Mouse (Mus musculus): ENCODE measurements at regions not wholly inside any gene's neighbourhood (a gene's known extent, or its start where the extent isn't known, plus 50 kb on each side); places are given as distances from the start of the nearest gene placed in this dataset.

DNA sequence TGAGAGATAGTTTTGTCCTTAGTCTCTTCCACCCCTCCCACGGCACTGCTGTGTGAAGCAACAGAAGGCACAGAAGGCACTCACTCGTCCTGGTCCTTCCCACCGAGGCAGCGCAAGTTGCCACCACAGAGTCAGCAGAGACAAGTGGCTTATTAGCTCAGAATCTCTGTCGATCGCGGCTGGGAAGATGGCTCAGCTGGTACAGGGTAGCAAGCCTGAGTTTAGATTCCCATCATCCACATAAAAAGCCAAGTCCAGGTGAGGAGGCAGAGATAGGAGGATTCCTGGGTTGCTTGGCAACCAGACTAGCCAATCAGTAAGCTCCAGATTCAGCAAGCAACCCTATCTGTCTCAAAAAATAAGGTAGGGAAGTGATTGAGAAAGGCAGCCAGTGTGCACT, 55.0 kb upstream of the Zfp706 start:
- no peak for DNase-seq (ENCODE audit: extremely low read depth)
- no peaks in the 10 kb centered on the region for H3K36me3 ChIP-seq (replicated peaks in 1 of 2; ENCODE audit: control insufficient read depth in 1 of 2, insufficient read depth in 1 of 2, low read length in 1 of 2)
- no peak for TF ChIP-seq E2F4 (IDR thresholded peaks at IDR 0.05; ENCODE audit: insufficient replicate concordance, low read depth, low read length)
- H3K4me2 ChIP-seq (ENCODE audit: insufficient read depth, low read depth, poor library complexity, severe bottlenecking), result no peak overlapping the region
- peaks cover 8% of the 10 kb centered on the region for H3K9me3 ChIP-seq (replicated peaks; ENCODE audit: low read length)
- H3K4me3 ChIP-seq (replicated peaks in 1 of 3; ENCODE audit: low read depth in 2 of 3, low read length in 2 of 3, poor library complexity in 1 of 3), result no peak overlapping the region
- H3K27ac ChIP-seq (ENCODE audit: insufficient read depth, low read depth), result no peak overlapping the region
- no peak overlapping the region for H3K9ac ChIP-seq (ENCODE audit: insufficient read depth, low read depth)
- peaks cover 0 to 3% of the 10 kb centered on the region in 2 experiments; a peak in 1 of 4 replicates for H3K4me1 ChIP-seq (ENCODE audit: control insufficient read depth in 1 of 2, insufficient read depth in 2 of 2)
- dilution Hi-C loops (cut with MboI; ENCODE audit: extremely low pct_ligation_motif_present, extremely low pct_unique_long_range_greater_than_20kb, low sequenced_read_pairs) (no loop called here), in situ Hi-C loops (cut with MboI; ENCODE audit: low pct_ligation_motif_present, low pct_unique_long_range_greater_than_20kb, low sequenced_read_pairs) (no loop called here)
- H3K79me2 ChIP-seq (replicated peaks; ENCODE audit: control insufficient read depth, extremely low read depth, insufficient read depth, poor library complexity, severe bottlenecking), result no peaks in the 10 kb centered on the region
- no peaks in the 10 kb centered on the region for H3K27me3 ChIP-seq (replicated peaks)

DNA sequence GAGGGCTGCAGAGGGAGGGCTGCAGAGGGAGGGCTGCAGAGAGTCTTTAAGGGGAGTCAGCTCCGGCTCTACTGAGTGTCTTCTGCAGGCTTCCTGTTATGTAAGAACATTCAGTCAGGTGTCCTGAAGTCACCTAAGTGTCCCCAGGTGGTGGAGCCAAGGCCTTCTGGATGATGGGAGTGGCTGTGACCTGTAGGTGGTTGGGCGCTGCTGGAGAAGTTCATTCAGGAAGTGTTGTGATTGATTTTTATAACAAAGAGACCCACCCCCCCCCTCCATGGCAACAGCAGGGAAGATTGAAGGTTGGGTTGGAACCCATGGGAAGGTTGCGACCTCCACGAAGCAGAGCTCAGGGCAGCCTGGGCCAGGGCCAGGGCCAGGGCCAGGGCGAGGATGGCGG, 53.9 kb upstream of the Zfp706 start:
- Histone ChIP-seq H3K27me3 (replicated peaks) (no peaks in the 10 kb centered on the region), H3K27ac (ENCODE audit: insufficient read depth, low read depth) (no peak overlapping the region), H3K4me2 (ENCODE audit: insufficient read depth, low read depth, poor library complexity, severe bottlenecking) (no peak overlapping the region), H3K79me2 (replicated peaks; ENCODE audit: control insufficient read depth, extremely low read depth, insufficient read depth, poor library complexity, severe bottlenecking) (no peaks in the 10 kb centered on the region), H3K9me3 (replicated peaks; ENCODE audit: low read length) (peaks cover 8% of the 10 kb centered on the region), H3K4me3 (replicated peaks in 1 of 3; ENCODE audit: low read depth in 2 of 3, low read length in 2 of 3, poor library complexity in 1 of 3) (no peak overlapping the region), H3K4me1 (ENCODE audit: control insufficient read depth in 1 of 2, insufficient read depth in 2 of 2) (no peaks in the 10 kb centered on the region), H3K9ac (ENCODE audit: insufficient read depth, low read depth) (no peak overlapping the region), H3K36me3 (replicated peaks in 1 of 2; ENCODE audit: control insufficient read depth in 1 of 2, insufficient read depth in 1 of 2, low read length in 1 of 2) (no peaks in the 10 kb centered on the region)
- dilution Hi-C loops (cut with MboI; ENCODE audit: extremely low pct_ligation_motif_present, extremely low pct_unique_long_range_greater_than_20kb, low sequenced_read_pairs), result no loop called here
- DNase-seq (ENCODE audit: extremely low read depth), result no peak
- in situ Hi-C loops (cut with MboI; ENCODE audit: low pct_ligation_motif_present, low pct_unique_long_range_greater_than_20kb, low sequenced_read_pairs), result no loop called here
- no peak for TF ChIP-seq ELF1 (IDR thresholded peaks at IDR 0.05; ENCODE audit: low read depth, low read length)
- TF ChIP-seq GABPA (IDR thresholded peaks at IDR 0.05; ENCODE audit: insufficient replicate concordance, low read depth, low read length), result no peak
- TF ChIP-seq ETS1 (conservative IDR thresholded peaks at IDR 0.05; ENCODE audit: low read depth, low read length), result no peak
- no peak for TF ChIP-seq POLR2AphosphoS2 (IDR thresholded peaks at IDR 0.05; ENCODE audit: low read depth, low read length)
- TF ChIP-seq ZC3H11A (IDR thresholded peaks at IDR 0.05; ENCODE audit: low read depth, low read length), result no peak
- no peak for TF ChIP-seq USF1 (IDR thresholded peaks at IDR 0.05; ENCODE audit: low read depth, low read length)
- TF ChIP-seq HCFC1 (IDR thresholded peaks at IDR 0.05; ENCODE audit: low read depth, low read length), result no peak
- TF ChIP-seq E2F4 (IDR thresholded peaks at IDR 0.05; ENCODE audit: insufficient replicate concordance, low read depth, low read length), result no peak
- no peak for TF ChIP-seq KAT2A (IDR thresholded peaks at IDR 0.05; ENCODE audit: insufficient replicate concordance, low read length)
- TF ChIP-seq NRF1 (IDR thresholded peaks at IDR 0.05; ENCODE audit: low read depth, low read length), result no peak
- no peak for TF ChIP-seq TBP (conservative IDR thresholded peaks at IDR 0.05; ENCODE audit: low read depth, low read length)
- TF ChIP-seq JUND (conservative IDR thresholded peaks at IDR 0.05; ENCODE audit: low read depth, low read length), result no peak
- TF ChIP-seq CHD1 (IDR thresholded peaks at IDR 0.05; ENCODE audit: low read depth, low read length), result no peak
- TF ChIP-seq ZNF384 (IDR thresholded peaks at IDR 0.05; ENCODE audit: low read depth, low read length), result no peak

GRCm38 (mm10) chr15:37060831-37061230, 53.3 kb upstream of the Zfp706 start:
- in situ Hi-C loops (cut with MboI; ENCODE audit: low pct_ligation_motif_present, low pct_unique_long_range_greater_than_20kb, low sequenced_read_pairs), result no loop called here
- no peaks in the 10 kb centered on the region for H3K79me2 ChIP-seq (replicated peaks; ENCODE audit: control insufficient read depth, extremely low read depth, insufficient read depth, poor library complexity, severe bottlenecking)
- H3K4me1 ChIP-seq (ENCODE audit: control insufficient read depth in 1 of 2, insufficient read depth in 2 of 2), result no peaks in the 10 kb centered on the region
- peaks cover 12% of the 10 kb centered on the region for H3K9me3 ChIP-seq (replicated peaks; ENCODE audit: low read length)
- TF ChIP-seq JUN (IDR thresholded peaks at IDR 0.05; ENCODE audit: insufficient read depth, low read depth, low read length) (no peak), CHD2 (IDR thresholded peaks at IDR 0.05; ENCODE audit: low read length) (no peak), GABPA (IDR thresholded peaks at IDR 0.05; ENCODE audit: insufficient replicate concordance, low read depth, low read length) (no peak), IRF4 (IDR thresholded peaks at IDR 0.05; ENCODE audit: low read depth, low read length) (no peak), CTCF (conservative IDR thresholded peaks at IDR 0.05 in 1 of 2, IDR thresholded peaks at IDR 0.05 in 1 of 2; ENCODE audit: low read depth in 2 of 2, low read length in 2 of 2) (no peak), MYC (IDR thresholded peaks at IDR 0.05; ENCODE audit: low read depth, low read length) (no peak), MAX (IDR thresholded peaks at IDR 0.05; ENCODE audit: low read length) (no peak), USF1 (IDR thresholded peaks at IDR 0.05; ENCODE audit: low read depth, low read length) (no peak), ZMIZ1 (IDR thresholded peaks at IDR 0.05; ENCODE audit: low read depth, low read length) (no peak), ZKSCAN1 (IDR thresholded peaks at IDR 0.05; ENCODE audit: borderline replicate concordance, low read depth, low read length) (no peak), MAFK (IDR thresholded peaks at IDR 0.05; ENCODE audit: insufficient replicate concordance, low read length) (no peak), ZC3H11A (IDR thresholded peaks at IDR 0.05; ENCODE audit: low read depth, low read length) (no peak), ETS1 (conservative IDR thresholded peaks at IDR 0.05; ENCODE audit: low read depth, low read length) (no peak), PAX5 (IDR thresholded peaks at IDR 0.05; ENCODE audit: low read length) (no peak), MXI1 (IDR thresholded peaks at IDR 0.05; ENCODE audit: low read depth, low read length) (no peak), E2F4 (IDR thresholded peaks at IDR 0.05; ENCODE audit: insufficient replicate concordance, low read depth, low read length) (no peak), RAD21 (IDR thresholded peaks at IDR 0.05; ENCODE audit: low read depth, low read length) (no peak)
- dilution Hi-C loops (cut with MboI; ENCODE audit: extremely low pct_ligation_motif_present, extremely low pct_unique_long_range_greater_than_20kb, low sequenced_read_pairs), result no loop called here
- H3K4me2 ChIP-seq (ENCODE audit: insufficient read depth, low read depth, poor library complexity, severe bottlenecking), result no peak overlapping the region
- H3K4me3 ChIP-seq (replicated peaks in 1 of 3; ENCODE audit: low read depth in 2 of 3, low read length in 2 of 3, poor library complexity in 1 of 3), result no peak overlapping the region
- H3K36me3 ChIP-seq (replicated peaks in 1 of 2; ENCODE audit: control insufficient read depth in 1 of 2, insufficient read depth in 1 of 2, low read length in 1 of 2), result no peaks in the 10 kb centered on the region
- H3K27me3 ChIP-seq (replicated peaks), result no peaks in the 10 kb centered on the region
- no peak overlapping the region for H3K27ac ChIP-seq (ENCODE audit: insufficient read depth, low read depth)
- no peak for DNase-seq (ENCODE audit: extremely low read depth)
- H3K9ac ChIP-seq (ENCODE audit: insufficient read depth, low read depth), result no peak overlapping the region
